Mouse (Mus musculus) retina, postnatal 7 days (tissue): ENCODE data around the gene Pex16.

Source experiments
- DNase-seq: peaks from one replicate; pipeline ENCODE4 v3.0.0-alpha.2; 2012; ENCODE audit warnings: low read depth, low spot score

Pex16 gene

GRCm38 (mm10) chr2:92370375-92370774 is 4.1 kb upstream of the Pex16 start:
- DNase-seq: no peak

DNA sequence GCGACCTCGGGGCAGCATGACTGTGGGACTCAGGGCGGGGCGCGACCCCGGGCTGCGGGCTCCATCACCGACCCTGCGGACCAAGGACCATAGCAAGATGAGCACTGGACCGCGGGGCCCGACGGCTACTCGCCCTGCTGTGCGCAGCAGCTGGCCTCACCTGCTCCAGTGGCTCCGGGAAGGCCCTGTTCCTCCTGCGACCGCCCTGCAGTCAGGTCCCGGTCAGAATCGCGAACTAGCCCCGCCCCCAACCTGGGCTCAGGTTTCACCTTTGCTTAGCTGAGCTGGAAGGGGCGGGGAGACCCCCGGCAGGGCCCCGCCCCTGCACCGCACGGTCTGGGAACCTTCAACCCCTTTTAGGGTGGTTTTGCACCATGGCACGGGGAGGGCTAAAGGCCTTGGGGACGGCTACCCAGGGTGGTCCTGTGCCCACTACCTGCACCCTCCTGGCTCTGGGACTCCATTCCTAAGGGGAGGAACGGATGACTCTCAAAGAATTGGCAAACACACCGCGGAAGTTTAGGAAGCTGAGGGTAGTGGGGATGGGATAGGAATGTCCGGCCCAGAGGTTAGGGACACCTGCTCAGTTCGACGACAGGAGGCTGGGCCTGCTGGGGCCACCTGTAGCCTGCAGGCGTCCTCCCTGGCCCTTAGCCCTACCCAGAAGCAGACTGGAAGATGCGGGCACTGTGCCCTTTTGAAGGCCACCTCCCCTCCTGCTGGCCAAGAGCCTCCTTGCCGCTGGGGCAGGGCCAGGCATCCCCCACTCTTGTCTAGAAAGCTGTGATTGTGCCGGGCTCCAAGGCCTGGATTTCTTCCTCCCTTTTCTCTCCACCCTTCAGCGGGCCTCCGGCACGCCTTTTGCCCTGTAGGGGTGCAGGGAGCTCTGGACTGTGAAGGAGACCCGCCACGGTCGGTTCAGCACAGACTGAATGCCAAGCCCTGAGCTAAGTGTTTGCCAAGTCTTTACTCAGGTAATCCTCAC is 3.4 kb upstream of the Pex16 start:
- DNase-seq: no peak

GRCm38 (mm10) chr2:92371971-92372690 is 2.3 kb upstream of the Pex16 start:
- no peak for DNase-seq

GRCm38 (mm10) chr2:92372767-92373436 is 1.6 kb upstream of the Pex16 start:
- DNase-seq: no peak

DNA sequence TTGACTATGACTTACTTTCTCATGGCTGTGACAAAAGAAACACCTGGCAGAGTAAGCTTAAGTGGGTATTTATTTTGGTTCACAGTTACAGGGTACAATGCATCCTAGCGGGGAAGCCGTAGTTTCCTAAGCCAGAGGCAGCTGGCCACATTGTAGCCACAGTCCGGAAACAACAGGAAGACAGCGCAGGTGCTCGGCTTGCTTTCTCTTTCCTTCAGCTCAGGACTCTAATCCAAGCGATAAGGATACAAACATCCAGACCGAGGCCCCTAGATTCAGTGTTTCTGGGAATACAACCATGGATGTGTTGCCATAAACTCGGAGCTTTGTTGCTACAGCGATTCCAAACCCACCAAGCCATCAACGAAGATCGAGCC is 1.1 kb upstream of the Pex16 start:
- DNase-seq: no peak

DNA sequence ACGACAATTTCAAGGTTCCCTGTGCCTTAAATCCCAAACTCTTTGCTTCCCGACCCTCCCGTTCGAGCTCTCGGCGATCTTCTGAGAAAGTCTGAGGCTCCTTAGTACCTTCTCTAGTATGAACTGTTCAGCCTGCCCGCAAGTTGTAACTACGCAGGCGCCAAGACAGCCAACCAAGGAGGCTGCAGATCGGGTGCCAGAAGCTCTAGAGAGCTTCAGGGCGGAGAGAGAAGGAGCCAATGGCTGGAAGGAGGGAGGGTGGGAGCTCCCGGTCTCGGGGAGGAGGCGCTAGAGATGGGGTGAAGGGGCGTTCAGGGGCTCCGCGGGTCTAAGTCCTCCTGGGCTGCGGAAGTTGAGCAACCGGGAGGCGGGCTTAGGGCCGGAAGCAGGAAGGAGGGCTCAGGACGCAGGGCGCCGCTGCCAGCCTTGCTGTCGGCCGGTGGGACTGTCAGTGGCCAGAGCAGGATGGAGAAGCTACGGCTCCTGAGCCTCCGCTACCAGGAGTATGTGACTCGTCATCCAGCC is 685 bp downstream of the Pex16 start:
- DNase-seq: peak; percentile 95

- no peak for DNase-seq
Measured at GRCm38 (mm10) chr2:92375788-92376187, 1.3 kb downstream of the Pex16 start.

GRCm38 (mm10) chr2:92376300-92376699 is 1.8 kb downstream of the Pex16 start:
- no peak for DNase-seq

DNA sequence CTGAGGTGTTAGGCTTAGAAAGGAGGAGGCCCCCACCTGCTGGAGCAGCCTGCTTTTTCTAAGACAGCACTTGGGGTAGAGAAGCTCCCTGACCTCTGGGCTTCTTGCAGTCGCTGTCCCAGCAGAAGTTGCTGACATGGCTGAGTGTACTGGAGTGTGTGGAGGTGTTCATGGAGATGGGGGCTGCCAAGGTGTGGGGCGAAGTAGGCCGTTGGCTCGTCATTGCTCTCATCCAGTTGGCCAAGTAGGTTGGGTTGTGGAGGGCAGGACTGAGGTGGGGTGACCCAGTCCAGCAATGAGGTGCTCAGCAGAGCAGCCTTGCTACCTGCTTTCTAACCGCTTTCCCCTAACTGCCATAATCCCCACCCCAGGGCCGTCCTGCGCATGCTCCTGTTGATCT is 2.8 kb downstream of the Pex16 start:
- DNase-seq: no peak

DNA sequence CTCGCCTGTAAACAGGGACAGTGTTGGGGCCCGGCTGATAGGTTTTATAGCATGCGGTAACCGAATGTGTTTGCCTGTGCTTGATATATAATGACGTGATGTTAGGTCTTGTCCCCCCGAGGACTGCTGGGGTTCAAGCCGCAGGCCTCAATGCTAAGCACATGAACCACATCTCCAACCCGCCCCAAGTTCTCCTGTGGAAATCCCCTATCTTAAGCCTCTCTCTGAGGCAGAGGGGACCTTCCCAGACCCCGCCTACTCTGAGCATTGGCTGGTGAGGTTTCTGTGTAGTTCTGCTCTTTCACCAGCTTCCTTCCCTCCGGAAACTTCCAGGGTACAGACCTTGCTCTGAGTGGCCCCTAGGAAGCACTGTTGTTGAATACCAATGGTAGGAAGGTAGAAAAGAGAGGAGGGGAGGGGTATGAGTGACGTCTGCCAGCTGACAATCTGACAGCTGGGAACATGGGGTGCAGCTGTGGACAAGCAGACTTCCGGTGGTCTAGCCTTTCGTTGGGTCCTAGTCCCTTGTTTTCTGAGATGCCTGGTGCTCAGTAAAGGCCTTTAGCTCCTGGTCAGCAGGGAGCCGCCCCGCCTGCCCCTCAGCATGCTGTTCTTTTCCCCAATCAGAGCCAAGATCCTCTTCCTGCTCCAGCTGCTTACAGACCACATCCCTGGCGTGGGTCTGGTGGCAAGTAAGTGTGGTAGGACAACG is 5.5 kb downstream of the Pex16 start:
- DNase-seq: no peak

- no peak for DNase-seq
Measured at GRCm38 (mm10) chr2:92380495-92381050, 6.1 kb downstream of the Pex16 start.

- DNase-seq: no peak
Measured at GRCm38 (mm10) chr2:92381161-92381560, 6.7 kb downstream of the Pex16 start.

GRCm38 (mm10) chr2:92381901-92382588 is 7.6 kb downstream of the Pex16 start, which contains the start of gene 1700029I15Rik:
Gene 1700029I15Rik (plus strand): TSS chr2:92382538.
- no peak for DNase-seq

DNA sequence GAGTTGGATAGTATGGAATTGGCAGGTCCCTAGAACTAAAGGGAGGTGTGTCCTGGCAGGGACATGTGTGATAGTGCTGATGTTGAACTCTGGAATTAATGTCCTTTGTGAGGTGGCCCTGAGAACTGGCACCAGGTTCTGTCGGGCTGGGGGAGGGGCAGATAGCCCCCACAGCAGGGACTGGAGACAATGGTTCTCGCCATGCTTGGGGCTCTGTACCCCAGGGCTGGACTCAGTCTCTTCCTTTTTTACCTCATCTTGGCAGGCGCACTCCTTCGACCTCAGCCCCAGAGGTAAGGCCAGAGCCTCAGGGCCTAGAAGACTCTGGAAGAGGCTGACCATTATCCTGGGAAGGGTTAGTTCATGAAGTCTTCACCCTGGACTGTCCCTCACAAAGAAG is 8.3 kb downstream of the Pex16 start:
- DNase-seq: no peak

- DNase-seq: no peak
Measured at GRCm38 (mm10) chr2:92384101-92384500, 9.6 kb downstream of the Pex16 start.

GRCm38 (mm10) chr2:92385113-92386051 is 10.9 kb downstream of the Pex16 start:
- no peak for DNase-seq

DNA sequence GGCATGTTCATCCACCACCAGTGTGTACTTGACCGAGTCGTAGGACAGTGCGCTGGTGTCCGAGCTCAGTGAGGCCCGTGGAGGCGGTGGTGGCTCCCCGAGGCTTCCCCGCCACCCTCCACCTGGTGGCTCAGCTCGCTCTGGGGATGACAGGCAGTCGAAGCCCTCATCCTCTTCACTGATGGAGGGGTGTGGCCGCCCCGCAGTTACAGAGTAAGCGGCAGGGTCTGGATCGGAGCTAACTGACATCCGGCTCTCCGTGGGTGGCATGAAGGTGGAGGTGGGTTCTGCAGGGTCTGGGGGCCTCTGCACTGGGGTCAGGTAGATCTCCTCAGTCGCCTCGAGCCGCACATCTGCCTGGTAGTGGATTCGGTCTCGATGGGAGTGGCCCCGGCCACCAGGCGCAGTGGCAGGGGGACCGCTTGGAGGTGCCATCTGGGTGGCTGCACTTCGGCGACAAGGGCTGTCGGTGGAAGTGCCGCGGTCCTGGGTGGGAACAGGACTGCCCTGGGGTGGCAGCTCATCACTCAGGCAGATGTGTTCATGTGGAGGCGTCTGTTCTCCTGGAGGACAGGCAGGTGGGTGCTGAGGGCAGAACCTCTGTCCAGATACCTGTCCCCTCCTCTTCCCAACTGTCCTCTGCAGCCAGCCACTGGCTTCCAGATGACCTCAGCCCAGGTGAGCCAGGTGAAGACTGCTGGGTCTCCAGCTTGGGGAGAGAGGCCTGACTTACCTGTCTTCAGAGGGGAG is 12.5 kb downstream of the Pex16 start:
- no peak for DNase-seq

GRCm38 (mm10) chr2:92387646-92388045 is 13.2 kb downstream of the Pex16 start:
- no peak for DNase-seq
